Mouse (Mus musculus) brain, embryonic 14.5 days (tissue): ENCODE data around the gene Ptma.
A peak's percentile ranks its signal among the peaks of the same experiment; 100 is the strongest.

ENCODE experiments used
- CTCF ChIP-seq: fragments of 200-500 bp; IDR thresholded peaks from 2 replicates; pipeline ENCODE4 v1.5.1; 2012; ENCODE audit warnings: inconsistent platforms, mild to moderate bottlenecking, moderate library complexity, borderline replicate concordance; ENCODE audit not compliant: insufficient read depth, insufficient read length; ENCODE audit errors: extremely low read depth
- POLR2A ChIP-seq: fragments of 200-500 bp; IDR thresholded peaks from 2 replicates; pipeline ENCODE4 v1.6.1; 2012; ENCODE audit warnings: mild to moderate bottlenecking, inconsistent platforms, borderline replicate concordance; ENCODE audit not compliant: poor library complexity, insufficient read depth, insufficient read length, severe bottlenecking; ENCODE audit errors: extremely low read depth

GRCm38 (mm10) chr1:86487295-86487907 is 39.1 kb upstream of the Ptma start:
- TF ChIP-seq CTCF = no peak
- TF ChIP-seq POLR2A = peak; percentile 92; the same call in 1 of the 2 replicates
